Mouse (Mus musculus) limb, embryonic 15.5 days (tissue): ENCODE measurements at regions not wholly inside any gene's neighbourhood (a gene's known extent, or its start where the extent isn't known, plus 50 kb on each side); places are given as distances from the start of the nearest gene placed in this dataset.

Experiments used
- ATAC-seq: fragments of 200-750 bp; cut with Nextera tagmentation; 2 replicates; pipeline ENCODE4 v1.8.0; 2017; ENCODE audit warnings: low read depth, moderate TSS enrichment; ENCODE audit not compliant: insufficient number of reproducible peaks, low FRiP score, low TSS enrichment
- H3K27ac ChIP-seq: fragments of 300-500 bp; sonication (generic); 2 replicates; pipeline ENCODE4 v1.5.1; 2015; ENCODE audit warnings: moderate library complexity, mild to moderate bottlenecking, inconsistent platforms
- H3K27me3 ChIP-seq: fragments of 300-500 bp; sonication (generic); 2 replicates; pipeline ENCODE4 v1.6.1; 2015; ENCODE audit warnings: inconsistent platforms
- H3K36me3 ChIP-seq: fragments of 300-500 bp; sonication (generic); 2 replicates; pipeline ENCODE4 v1.6.1; 2015; ENCODE audit warnings: inconsistent platforms
- H3K4me1 ChIP-seq: fragments of 300-500 bp; sonication (generic); 2 replicates; pipeline ENCODE4 v1.6.1; 2015; ENCODE audit warnings: inconsistent platforms
- H3K4me2 ChIP-seq: fragments of 300-500 bp; sonication (generic); 2 replicates; pipeline ENCODE4 v1.6.1; 2015; ENCODE audit warnings: mild to moderate bottlenecking, inconsistent platforms
- H3K4me3 ChIP-seq: fragments of 300-500 bp; sonication (generic); 2 replicates; pipeline ENCODE4 v1.5.1; 2015; ENCODE audit warnings: mild to moderate bottlenecking, inconsistent platforms
- H3K9ac ChIP-seq: fragments of 300-500 bp; sonication (generic); 2 replicates; pipeline ENCODE4 v1.6.1; 2015; ENCODE audit warnings: inconsistent platforms
- H3K9me3 ChIP-seq: fragments of 300-500 bp; sonication (generic); 2 replicates; pipeline ENCODE4 v1.6.1; 2016; ENCODE audit warnings: inconsistent platforms
- WGBS: fragments of 180-500 bp; shearing (Covaris S2); methylation state at CpG from one replicate; pipeline ENCODE4 v1.1.7; 2015; 5-methylcytosine and 5-hydroxymethylcytosine counted together

GRCm38 (mm10) chr8:49084191-49084875, 240.6 kb upstream of the Tenm3 start:
- no peak overlapping the region for H3K4me3 ChIP-seq

GRCm38 (mm10) chr8:49069451-49069850, 225.7 kb upstream of the Tenm3 start:
- no peak overlapping the region for H3K27ac ChIP-seq
- no peaks in the 10 kb centered on the region for H3K9me3 ChIP-seq
- ATAC-seq, result no peak
- no peaks in the 10 kb centered on the region for H3K27me3 ChIP-seq
- H3K36me3 ChIP-seq, result no peaks in the 10 kb centered on the region
- H3K4me3 ChIP-seq, result no peak overlapping the region
- no peak overlapping the region for H3K9ac ChIP-seq
- no peaks in the 10 kb centered on the region for H3K4me1 ChIP-seq
- WGBS, result 56% methylated on average over 5 of the region's 5 CpGs
- H3K4me2 ChIP-seq, result no peak overlapping the region

More at GRCm38 (mm10) chr8:49084191-49084875, 240.6 kb upstream of the Tenm3 start:
- no peaks in the 10 kb centered on the region for H3K27me3 ChIP-seq
- H3K36me3 ChIP-seq, result no peaks in the 10 kb centered on the region
- H3K4me1 ChIP-seq, result no peaks in the 10 kb centered on the region
- H3K27ac ChIP-seq, result no peak overlapping the region
- H3K4me2 ChIP-seq, result no peak overlapping the region
- ATAC-seq, result no peak
- H3K9me3 ChIP-seq, result no peaks in the 10 kb centered on the region
- no peak overlapping the region for H3K9ac ChIP-seq
- WGBS, result 78% methylated on average over 6 of the region's 6 CpGs

GRCm38 (mm10) chr8:49063256-49063655, 219.5 kb upstream of the Tenm3 start:
- WGBS, result 58% methylated on average over 3 of the region's 3 CpGs
- H3K36me3 ChIP-seq, result no peaks in the 10 kb centered on the region
- H3K9ac ChIP-seq, result no peak overlapping the region
- no peak overlapping the region for H3K4me2 ChIP-seq
- H3K9me3 ChIP-seq, result no peaks in the 10 kb centered on the region
- H3K27me3 ChIP-seq, result no peaks in the 10 kb centered on the region
- H3K4me1 ChIP-seq, result no peaks in the 10 kb centered on the region
- H3K4me3 ChIP-seq, result no peak overlapping the region
- H3K27ac ChIP-seq, result no peak overlapping the region
- ATAC-seq, result no peak

DNA sequence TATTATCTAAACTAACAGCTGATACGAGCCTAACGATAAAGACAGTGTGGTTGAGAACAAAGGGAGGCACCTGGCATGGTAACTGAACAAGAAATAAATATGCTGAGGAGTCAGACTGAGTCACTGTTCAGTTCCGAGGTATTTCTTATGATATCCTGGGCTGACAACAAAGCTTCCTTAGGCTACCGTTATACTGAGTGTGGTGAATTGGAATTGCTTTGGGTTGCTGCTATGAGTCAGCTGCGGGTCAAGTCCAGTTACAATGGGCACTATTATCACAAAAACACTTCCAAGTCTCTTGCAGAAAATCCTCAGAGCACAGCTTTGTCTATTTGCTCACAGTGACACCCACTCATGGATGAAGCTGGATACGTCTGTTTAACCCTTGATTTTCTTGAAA, 199.5 kb upstream of the Tenm3 start:
- no peaks in the 10 kb centered on the region for H3K4me1 ChIP-seq
- 76% methylated on average over 6 of the region's 6 CpGs for WGBS
- no peak overlapping the region for H3K27ac ChIP-seq
- no peak overlapping the region for H3K4me3 ChIP-seq
- H3K9ac ChIP-seq, result no peak overlapping the region
- H3K9me3 ChIP-seq, result no peaks in the 10 kb centered on the region
- H3K36me3 ChIP-seq, result no peaks in the 10 kb centered on the region
- no peak overlapping the region for H3K4me2 ChIP-seq
- H3K27me3 ChIP-seq, result no peaks in the 10 kb centered on the region
- no peak for ATAC-seq

GRCm38 (mm10) chr8:49035970-49036700, 192.4 kb upstream of the Tenm3 start:
- WGBS, result 63% methylated on average over 5 of the region's 5 CpGs

DNA sequence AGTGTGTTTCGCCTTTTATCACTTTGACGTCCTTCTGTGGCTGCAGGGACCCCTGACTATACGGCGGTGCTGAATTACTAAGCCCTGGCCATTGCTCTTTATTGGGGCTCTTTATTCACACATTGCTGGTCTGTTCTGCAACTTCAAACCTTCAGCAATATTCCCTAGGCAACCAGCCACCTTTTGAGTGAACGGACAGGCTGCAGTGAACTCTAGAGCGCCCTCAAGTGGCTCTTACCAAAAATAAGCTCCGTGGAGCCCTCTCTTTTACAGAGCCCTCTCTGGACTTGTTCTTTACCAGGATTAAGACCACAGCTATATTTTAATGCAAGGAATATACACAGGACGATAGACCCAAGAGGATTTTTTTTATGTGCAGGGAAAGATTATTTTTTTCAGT, 191.8 kb upstream of the Tenm3 start:
- no peak overlapping the region for H3K4me2 ChIP-seq
- no peak for ATAC-seq
- no peaks in the 10 kb centered on the region for H3K27me3 ChIP-seq
- H3K36me3 ChIP-seq, result no peaks in the 10 kb centered on the region
- H3K4me1 ChIP-seq, result no peaks in the 10 kb centered on the region
- no peaks in the 10 kb centered on the region for H3K9me3 ChIP-seq
- H3K9ac ChIP-seq, result no peak overlapping the region
- 28% methylated on average over 8 of the region's 8 CpGs for WGBS
- H3K4me3 ChIP-seq, result no peak overlapping the region
- no peak overlapping the region for H3K27ac ChIP-seq

More at GRCm38 (mm10) chr8:49035970-49036700, 192.4 kb upstream of the Tenm3 start:
- Histone ChIP-seq H3K4me3 (no peak overlapping the region), H3K27ac (no peak overlapping the region), H3K4me1 (no peaks in the 10 kb centered on the region), H3K4me2 (no peak overlapping the region), H3K9me3 (no peaks in the 10 kb centered on the region), H3K36me3 (no peaks in the 10 kb centered on the region), H3K27me3 (no peaks in the 10 kb centered on the region), H3K9ac (no peak overlapping the region)
- no peak for ATAC-seq

- no peak for ATAC-seq
- no peak overlapping the region for H3K4me3 ChIP-seq
- no peaks in the 10 kb centered on the region for H3K4me1 ChIP-seq
- H3K27me3 ChIP-seq, result no peaks in the 10 kb centered on the region
- H3K4me2 ChIP-seq, result no peak overlapping the region
- H3K36me3 ChIP-seq, result no peaks in the 10 kb centered on the region
- 81% methylated on average over 5 of the region's 5 CpGs for WGBS
- no peak overlapping the region for H3K9ac ChIP-seq
- no peaks in the 10 kb centered on the region for H3K9me3 ChIP-seq
- H3K27ac ChIP-seq, result no peak overlapping the region
These were observed 186.5 kb upstream of the Tenm3 start for GRCm38 (mm10) chr8:49030255-49030654.

- 79% methylated on average over 3 of the region's 3 CpGs for WGBS
- H3K9me3 ChIP-seq, result no peaks in the 10 kb centered on the region
These were observed 174.0 kb upstream of the Tenm3 start for GRCm38 (mm10) chr8:49017741-49018140.

DNA sequence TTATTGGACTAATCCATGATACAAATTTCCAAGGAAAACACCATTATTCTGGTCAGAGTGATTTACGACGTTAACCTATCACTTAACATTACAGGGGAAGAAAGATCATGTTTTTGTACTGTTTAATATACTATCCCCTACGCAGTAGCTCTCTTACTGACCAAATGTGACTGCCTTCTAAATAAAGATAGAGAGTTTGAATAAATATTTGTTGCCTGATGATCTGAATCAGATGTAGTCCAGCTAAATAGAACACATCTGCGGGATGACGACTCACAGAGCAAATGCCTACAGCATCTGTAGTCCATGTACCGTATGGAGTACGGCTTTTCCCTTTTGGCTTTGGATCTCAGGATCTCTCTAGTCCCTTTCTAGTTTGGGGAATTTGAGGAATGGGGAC, 171.9 kb upstream of the Tenm3 start:
- Histone ChIP-seq H3K9ac (no peak overlapping the region), H3K4me1 (no peaks in the 10 kb centered on the region), H3K36me3 (no peaks in the 10 kb centered on the region), H3K27me3 (no peaks in the 10 kb centered on the region), H3K27ac (no peak overlapping the region), H3K9me3 (no peaks in the 10 kb centered on the region), H3K4me3 (no peak overlapping the region), H3K4me2 (no peak overlapping the region)
- ATAC-seq, result no peak
- WGBS, result 69% methylated on average over 7 of the region's 7 CpGs

More at GRCm38 (mm10) chr8:49017741-49018140, 174.0 kb upstream of the Tenm3 start:
- H3K4me2 ChIP-seq, result no peak overlapping the region
- no peaks in the 10 kb centered on the region for H3K4me1 ChIP-seq
- no peak overlapping the region for H3K4me3 ChIP-seq
- no peak overlapping the region for H3K27ac ChIP-seq
- ATAC-seq, result no peak
- no peaks in the 10 kb centered on the region for H3K27me3 ChIP-seq
- no peak overlapping the region for H3K9ac ChIP-seq
- H3K36me3 ChIP-seq, result no peaks in the 10 kb centered on the region

GRCm38 (mm10) chr8:49015200-49015599, 171.4 kb upstream of the Tenm3 start:
- ATAC-seq, result no peak
- H3K9me3 ChIP-seq, result no peaks in the 10 kb centered on the region
- no peak overlapping the region for H3K4me3 ChIP-seq
- no peak overlapping the region for H3K9ac ChIP-seq
- 60% methylated on average over 8 of the region's 8 CpGs for WGBS
- no peak overlapping the region for H3K4me2 ChIP-seq
- no peaks in the 10 kb centered on the region for H3K4me1 ChIP-seq
- no peaks in the 10 kb centered on the region for H3K36me3 ChIP-seq
- no peak overlapping the region for H3K27ac ChIP-seq
- no peaks in the 10 kb centered on the region for H3K27me3 ChIP-seq

DNA sequence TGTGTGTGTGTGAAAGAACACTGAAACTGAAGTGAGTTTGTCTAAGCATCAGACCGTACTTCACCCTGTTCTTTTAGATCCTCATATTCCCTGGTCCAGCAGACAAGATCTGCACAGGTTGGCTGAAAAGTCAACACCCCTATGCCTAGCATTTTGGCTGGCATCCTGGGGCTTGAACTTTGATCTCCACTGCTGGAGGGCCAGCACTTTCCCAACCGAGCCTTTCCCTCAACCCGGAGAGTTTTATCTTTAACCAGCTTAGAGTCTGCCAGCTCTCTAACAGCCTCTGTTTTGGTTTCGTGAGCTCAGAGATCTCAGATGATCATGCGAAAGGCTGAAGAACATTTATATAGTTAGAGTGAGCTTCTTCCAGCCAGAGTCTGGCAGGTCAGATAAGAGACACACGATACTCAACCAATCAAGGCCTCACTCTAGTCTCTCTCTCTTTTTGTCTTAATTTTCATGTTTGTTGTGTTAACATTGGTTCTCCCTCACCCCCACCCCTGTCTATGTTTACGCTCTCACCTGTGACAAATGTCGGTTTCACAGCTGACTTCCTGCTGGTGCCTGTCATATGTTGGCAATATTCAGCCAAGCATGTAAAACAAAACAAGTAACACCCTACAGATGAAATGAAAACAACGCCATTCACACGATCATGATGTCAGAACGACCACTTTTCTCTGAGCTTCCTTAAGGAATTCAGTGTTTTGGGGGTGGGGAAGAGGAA, 162.7 kb upstream of the Tenm3 start:
- 70% methylated on average over 11 of the region's 11 CpGs for WGBS
- Histone ChIP-seq H3K4me2 (no peak overlapping the region), H3K36me3 (no peaks in the 10 kb centered on the region), H3K4me1 (no peaks in the 10 kb centered on the region), H3K9me3 (no peaks in the 10 kb centered on the region), H3K27ac (no peak overlapping the region), H3K4me3 (no peak overlapping the region), H3K9ac (no peak overlapping the region), H3K27me3 (no peaks in the 10 kb centered on the region)
- ATAC-seq, result no peak

DNA sequence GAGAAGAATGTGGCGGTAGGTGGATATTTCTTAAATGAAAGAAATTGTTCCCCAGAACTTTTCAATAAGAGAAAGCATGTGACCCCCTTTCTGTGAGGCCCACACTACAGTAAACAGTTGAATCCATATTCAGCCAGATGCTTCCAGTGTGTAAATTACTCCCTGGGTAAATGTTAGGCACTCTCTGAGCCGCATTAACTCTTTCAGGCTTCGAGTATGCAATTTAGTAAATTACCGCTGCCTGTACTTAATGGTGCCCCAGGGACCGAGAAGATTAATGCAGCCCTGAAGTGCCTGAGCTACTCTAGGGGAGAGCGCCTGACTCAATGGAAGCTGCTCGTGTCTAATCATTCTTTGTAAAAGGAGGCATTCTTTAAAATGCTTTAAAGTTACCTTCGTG, 137.9 kb upstream of the Tenm3 start:
- H3K4me2 ChIP-seq, result no peak overlapping the region; the same call in 1 of the 2 replicates
- WGBS, result 20% methylated on average over 8 of the region's 8 CpGs

More for the DNA sequence above, 137.9 kb upstream of the Tenm3 start:
- no peak overlapping the region for H3K9ac ChIP-seq
- H3K36me3 ChIP-seq, result no peaks in the 10 kb centered on the region
- ATAC-seq, result no peak
- H3K27me3 ChIP-seq, result no peaks in the 10 kb centered on the region
- H3K9me3 ChIP-seq, result no peaks in the 10 kb centered on the region
- H3K4me3 ChIP-seq, result no peak overlapping the region
- peaks cover 2% of the 10 kb centered on the region; the same call in 1 of the 2 replicates for H3K4me1 ChIP-seq
- no peak overlapping the region for H3K27ac ChIP-seq
